Mouse (Mus musculus) testis, postnatal 10 days (tissue): ENCODE measurements around the gene Macrod1.

Experiments used
- DNase-seq: peaks from one replicate; pipeline ENCODE4 v3.0.0; 2021; ENCODE audit warnings: low spot score

Macrod1 gene

DNA sequence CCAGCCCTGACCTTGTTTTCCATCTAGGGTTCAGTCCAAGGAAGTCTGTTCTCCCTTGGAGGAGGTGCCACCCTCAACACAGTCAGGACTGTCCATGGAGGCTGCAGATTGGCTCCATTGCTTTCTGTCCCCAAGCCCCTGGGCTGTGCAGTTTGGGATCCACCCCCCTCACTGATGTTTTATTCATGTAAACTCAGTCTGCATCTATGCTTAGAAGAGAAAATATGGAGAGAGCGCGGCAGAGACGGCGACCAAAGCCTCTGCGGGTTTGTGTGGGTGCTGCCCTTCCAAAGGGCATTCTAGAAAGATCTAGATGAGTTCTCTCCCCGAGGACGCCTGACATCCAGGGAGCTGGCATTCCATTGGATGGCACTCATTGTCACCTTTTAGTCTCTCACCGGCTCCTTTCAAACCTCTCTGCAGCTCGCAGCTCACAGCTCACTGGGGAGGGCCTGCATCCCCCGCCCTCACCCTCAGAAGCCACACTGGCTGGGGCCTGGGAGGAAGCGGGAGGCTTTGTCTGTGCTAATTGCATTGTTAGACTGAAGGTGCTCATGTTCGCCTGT, 84.3 kb downstream of the Macrod1 start:
- DNase-seq, result no peak

- DNase-seq, result peak; percentile 79
Measured at GRCm38 (mm10) chr19:7142207-7142915, 85.8 kb downstream of the Macrod1 start.

- peak; percentile 76 for DNase-seq
Measured at GRCm38 (mm10) chr19:7143854-7144253, 87.2 kb downstream of the Macrod1 start.

GRCm38 (mm10) chr19:7144458-7144857, 87.8 kb downstream of the Macrod1 start:
- DNase-seq, result no peak

- no peak for DNase-seq
Measured at GRCm38 (mm10) chr19:7146376-7146775, 89.8 kb downstream of the Macrod1 start.

GRCm38 (mm10) chr19:7148096-7148495, 91.5 kb downstream of the Macrod1 start:
- no peak for DNase-seq

DNA sequence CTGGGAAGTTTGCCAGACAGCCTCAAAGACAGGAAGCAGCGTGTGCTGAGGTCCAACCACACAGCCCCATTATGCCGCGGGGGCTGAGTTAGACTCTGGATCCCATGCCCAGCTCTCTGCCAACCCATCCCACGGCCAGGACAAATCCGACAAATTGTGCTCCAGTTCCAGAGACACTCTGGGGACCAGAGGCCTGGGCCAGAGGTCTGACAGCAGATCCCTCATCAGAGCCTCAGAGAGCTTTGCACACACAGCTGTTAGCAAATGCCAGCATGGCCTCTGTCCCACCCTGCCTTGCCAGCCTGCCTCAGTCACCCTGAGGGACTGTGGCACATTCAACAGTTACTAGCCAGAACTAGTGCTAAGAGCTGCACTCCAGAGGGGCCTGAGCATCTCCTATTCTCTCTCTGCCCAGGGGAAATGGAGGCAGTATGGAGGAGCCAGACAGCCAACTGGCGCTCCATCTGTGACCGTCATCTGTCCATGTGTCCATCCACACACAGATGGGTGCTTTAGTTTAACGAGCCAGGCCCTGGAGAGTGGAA, 92.0 kb downstream of the Macrod1 start:
- DNase-seq, result no peak

DNA sequence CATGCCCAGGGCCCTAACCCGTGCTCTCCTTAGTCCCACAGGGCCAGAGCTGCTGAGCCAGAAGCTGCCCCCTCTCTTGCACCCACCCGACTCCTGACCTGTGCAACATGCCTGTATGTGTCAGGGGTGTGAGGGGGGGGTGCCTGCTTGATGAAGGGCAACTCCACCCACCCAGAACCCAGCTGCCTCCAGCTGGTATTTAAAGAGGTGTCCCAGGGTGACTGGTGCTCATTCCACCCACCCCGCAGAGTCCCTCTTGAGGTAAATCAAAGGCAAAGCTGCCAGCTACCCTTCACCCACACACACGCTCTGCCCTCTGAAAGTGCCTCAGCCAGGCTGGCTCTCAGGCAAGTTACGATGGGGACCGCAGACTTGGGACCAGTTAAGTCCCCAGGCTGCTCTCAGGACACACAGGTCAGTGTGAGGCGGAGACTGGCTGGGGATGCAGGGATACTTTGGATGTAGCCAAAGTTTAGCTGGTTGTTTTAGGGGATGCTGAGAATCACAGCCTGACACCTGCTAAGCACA, 92.6 kb downstream of the Macrod1 start:
- no peak for DNase-seq

DNA sequence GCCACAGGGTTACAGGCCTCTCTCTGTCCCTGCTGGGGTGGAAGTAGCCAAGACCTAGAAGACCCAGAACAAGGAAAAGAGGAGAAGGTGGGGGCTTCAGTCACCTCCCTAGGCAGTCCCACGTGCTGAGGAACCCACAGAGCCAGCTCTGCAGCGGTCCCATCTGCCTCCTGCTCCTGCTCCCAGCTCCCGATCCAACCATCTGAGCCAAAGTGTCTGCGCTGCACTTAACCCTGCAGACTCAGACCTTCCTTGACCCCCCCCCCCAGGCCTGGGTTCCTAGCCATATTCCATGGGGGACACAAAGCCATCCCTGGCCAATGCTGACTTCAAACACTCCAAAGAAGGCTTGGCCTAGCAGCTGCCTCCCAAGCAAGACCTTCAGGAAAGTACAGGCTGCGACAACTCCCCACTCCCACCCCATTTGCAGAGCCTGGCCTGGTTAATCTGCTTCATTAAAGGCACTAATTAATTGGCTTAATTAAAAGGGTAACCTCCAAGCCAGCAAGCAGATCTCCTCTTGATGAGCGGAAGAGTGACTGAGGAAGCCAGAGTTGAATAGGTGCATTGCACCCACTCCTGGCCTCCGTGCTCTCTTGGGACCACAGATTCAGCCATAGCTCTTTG, 94.8 kb downstream of the Macrod1 start:
- DNase-seq, result no peak

- DNase-seq, result no peak
Measured at GRCm38 (mm10) chr19:7151927-7152653, 95.5 kb downstream of the Macrod1 start.

GRCm38 (mm10) chr19:7153232-7153631, 96.6 kb downstream of the Macrod1 start:
- DNase-seq, result no peak

GRCm38 (mm10) chr19:7155196-7155595, 98.6 kb downstream of the Macrod1 start:
- DNase-seq, result no peak

DNA sequence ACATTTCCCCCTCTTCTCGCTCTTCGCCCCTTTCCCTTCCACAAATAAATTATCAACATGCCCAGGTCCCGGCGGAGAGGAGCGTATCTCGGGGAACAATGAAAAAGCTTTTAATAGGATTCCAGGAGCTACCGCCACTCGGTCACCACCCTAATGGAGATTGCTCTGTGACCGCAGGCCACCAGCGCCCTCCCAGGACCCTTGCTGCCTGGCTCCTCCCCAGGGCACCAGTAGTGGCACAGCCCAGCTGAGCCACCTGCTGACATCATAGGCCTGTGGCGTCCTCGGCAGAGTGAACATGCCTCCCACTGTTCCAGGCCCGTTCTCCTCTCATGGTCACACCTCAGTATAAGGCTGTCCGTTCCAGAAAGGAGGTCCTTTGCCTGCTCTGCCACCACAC, 101.1 kb downstream of the Macrod1 start:
- no peak for DNase-seq

DNA sequence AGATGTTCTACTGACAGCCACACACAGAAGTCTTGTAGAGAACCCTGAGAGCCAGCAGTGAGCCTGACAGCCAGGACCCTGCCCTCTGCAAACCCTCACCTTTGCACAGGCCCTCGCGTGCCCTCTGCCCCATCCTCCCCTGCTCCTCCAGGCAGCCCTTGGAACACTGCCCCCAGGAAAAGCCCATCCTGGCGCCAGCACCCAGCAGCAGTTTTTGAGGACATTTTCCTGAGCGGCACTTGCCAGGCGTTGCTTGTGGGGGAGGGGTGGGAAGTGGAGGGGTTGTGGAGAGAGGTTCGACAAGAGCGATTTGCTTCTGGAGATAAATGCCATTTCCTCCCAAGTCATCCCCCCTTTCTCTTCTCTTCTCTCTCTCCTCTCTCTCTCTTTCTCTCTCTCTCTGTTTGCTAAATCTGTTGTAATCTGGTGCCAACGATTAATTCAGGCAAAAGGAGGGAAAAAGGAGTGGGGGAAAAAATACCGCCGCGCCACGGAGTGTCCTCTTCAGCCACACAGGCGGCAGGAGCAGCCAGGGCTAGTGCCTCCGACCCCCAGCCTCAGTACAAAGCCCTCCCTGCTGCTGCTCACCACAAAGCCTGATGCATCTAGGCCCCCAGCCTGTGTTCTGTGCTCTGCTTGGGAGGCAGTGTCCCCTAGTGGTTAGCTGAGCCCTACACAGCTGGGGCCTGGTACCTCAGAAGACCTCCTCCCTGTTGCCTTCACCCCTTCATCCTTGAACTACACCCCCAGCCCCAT, 103.7 kb downstream of the Macrod1 start:
- DNase-seq, result no peak

- no peak for DNase-seq
Measured at GRCm38 (mm10) chr19:7161064-7161463, 104.5 kb downstream of the Macrod1 start.

DNA sequence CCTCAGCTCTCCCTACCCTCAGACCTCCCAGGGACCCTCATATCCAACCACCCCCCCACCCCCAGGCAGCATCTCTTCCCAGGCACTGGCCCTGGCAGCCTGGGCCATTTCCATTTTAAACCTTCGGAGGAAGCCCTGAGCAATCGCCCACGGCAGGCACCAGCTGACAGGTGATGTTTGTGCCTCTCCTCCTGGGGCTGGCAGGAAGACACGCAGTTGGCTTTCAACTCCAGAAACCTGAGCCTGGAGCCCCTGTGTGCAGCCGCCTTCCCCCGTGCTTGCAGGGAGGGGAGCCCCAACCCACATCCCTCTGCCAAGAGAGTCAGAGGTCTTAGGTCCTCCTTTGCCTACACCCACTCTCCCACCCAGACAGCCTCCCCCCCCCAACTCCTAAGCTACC, 107.6 kb downstream of the Macrod1 start:
- DNase-seq, result peak; percentile 49

DNA sequence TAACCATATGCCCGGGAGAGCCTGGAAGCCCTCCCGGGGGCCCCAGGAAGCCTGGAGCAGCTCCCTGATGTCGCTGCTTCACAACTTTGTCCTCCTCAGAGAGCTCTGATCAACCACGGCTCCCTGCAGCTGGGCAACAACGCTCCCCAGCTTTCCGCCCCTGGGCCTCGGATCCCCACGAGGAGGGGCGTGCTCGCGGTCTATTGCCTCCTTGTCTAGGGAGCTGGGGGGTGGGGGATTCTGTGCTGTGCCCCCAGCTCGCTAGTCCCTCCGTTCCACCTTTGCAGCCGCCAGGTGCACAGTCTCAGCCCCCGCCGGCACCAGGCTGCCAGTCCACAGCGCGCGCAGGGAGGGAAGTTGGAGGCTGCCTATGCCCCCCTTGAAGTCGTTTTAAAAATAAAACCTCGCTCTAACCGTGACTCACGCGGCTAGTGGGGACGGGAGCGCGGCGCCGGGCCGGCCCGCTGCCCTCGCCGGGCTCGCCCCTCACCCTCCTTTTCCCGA, 108.3 kb downstream of the Macrod1 start:
- peak; percentile 61 for DNase-seq

- peak; percentile 72 for DNase-seq
Measured at GRCm38 (mm10) chr19:7165509-7166199, 109.0 kb downstream of the Macrod1 start.

- no peak for DNase-seq
Measured at GRCm38 (mm10) chr19:7166200-7166711, 109.6 kb downstream of the Macrod1 start.

GRCm38 (mm10) chr19:7166767-7167166, 110.2 kb downstream of the Macrod1 start:
- DNase-seq, result no peak
